Mouse (Mus musculus) G1E (cell line): ENCODE results near the gene Pln.

Experiments used
- CTCF ChIP-seq: IDR thresholded peaks from 2 replicates; pipeline ENCODE4 v1.5.1; 2012; ENCODE audit warnings: low read depth, low read length, inconsistent platforms, mixed read lengths
- GATA1 ChIP-seq: IDR thresholded peaks from 2 replicates; pipeline ENCODE4 v1.6.1; 2012; ENCODE audit warnings: borderline replicate concordance, low read length, inconsistent platforms, mixed read lengths
- GATA2 ChIP-seq: IDR thresholded peaks from 2 replicates; pipeline ENCODE4 v1.6.1; 2012; ENCODE audit warnings: low read depth, low read length, inconsistent platforms, borderline replicate concordance
- POLR2AphosphoS5 ChIP-seq: IDR thresholded peaks from 2 replicates; pipeline ENCODE4 v1.6.1; 2012; ENCODE audit warnings: low read depth, low read length, inconsistent platforms; ENCODE audit not compliant: insufficient replicate concordance
- TAL1 ChIP-seq: conservative IDR thresholded peaks from 2 replicates; pipeline ENCODE4 v1.6.1; 2012; ENCODE audit warnings: low read depth, low read length, inconsistent platforms, mixed read lengths

DNA sequence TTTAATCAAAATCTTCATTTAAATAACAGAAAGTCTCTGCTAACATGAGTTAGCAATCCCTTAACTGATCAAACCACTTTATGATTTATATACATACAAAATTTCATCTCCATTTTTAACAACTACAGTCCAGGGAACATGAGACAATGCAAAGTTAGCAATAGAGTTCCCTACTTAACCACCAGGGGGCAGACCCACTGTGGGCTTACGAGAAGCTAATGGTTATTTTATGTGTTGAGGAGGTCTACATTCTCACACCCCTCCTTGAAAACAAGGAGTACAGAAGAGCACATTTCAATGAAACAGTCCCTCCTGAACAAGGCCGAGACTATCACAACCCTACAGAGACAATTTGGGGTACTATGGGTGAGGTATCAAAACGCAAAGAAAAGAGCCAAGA lies 9.0 kb downstream of the Pln start:
- peak; percentile 22; the same call in 1 of the 2 replicates for TF ChIP-seq CTCF
- no peak for TF ChIP-seq GATA1
- TF ChIP-seq POLR2AphosphoS5 = no peak
- no peak for TF ChIP-seq TAL1
- TF ChIP-seq GATA2 = no peak
